Mouse (Mus musculus) cerebellum, adult 2 months (tissue): ENCODE data around the gene Gabrb2. TPM values are rescaled to one million over a fixed set of nuclear protein-coding genes. Genes with fewer than 3 reads are reported as not detected.

Source experiments
- DNase-seq, 2 experiments: peaks; one replicate each; pipeline ENCODE4 v3.0.0; 2021
- H3K27ac ChIP-seq: fragments of 200-500 bp; 2 replicates; pipeline ENCODE4 v1.5.1; 2012; ENCODE audit warnings: low read length, control low read depth, inconsistent platforms; ENCODE audit not compliant: insufficient read depth
- H3K27me3 ChIP-seq: fragments of 200-500 bp; 2 replicates; pipeline ENCODE4 v1.6.1; 2012; ENCODE audit warnings: inconsistent platforms, mild to moderate bottlenecking, low read length, moderate library complexity; ENCODE audit not compliant: control insufficient read depth, insufficient read depth
- H3K4me1 ChIP-seq: fragments of 200-500 bp; 2 replicates; pipeline ENCODE4 v1.6.1; 2011; ENCODE audit warnings: low read length; ENCODE audit not compliant: control insufficient read depth, insufficient read depth
- H3K4me3 ChIP-seq: fragments of 200-500 bp; replicated peaks from 2 replicates; pipeline ENCODE3; 2011; ENCODE audit warnings: mild to moderate bottlenecking, low read depth, low read length, control low read depth; ENCODE audit not compliant: insufficient read depth
- CTCF ChIP-seq: fragments of 200-500 bp; IDR thresholded peaks from 2 replicates; pipeline ENCODE4 v1.5.1; 2011; ENCODE audit warnings: low read depth, mild to moderate bottlenecking, control low read depth, low read length, moderate library complexity, borderline replicate concordance; ENCODE audit not compliant: insufficient read depth
- POLR2A ChIP-seq: fragments of 200-500 bp; IDR thresholded peaks from 2 replicates; pipeline ENCODE4 v1.6.1; 2011; ENCODE audit warnings: low read length, control low read depth, borderline replicate concordance; ENCODE audit not compliant: insufficient read depth
- WGBS: fragments of 180-500 bp; shearing (Covaris S2); methylation state at CpG from one replicate; pipeline ENCODE4 v1.1.7; 2018; 5-methylcytosine and 5-hydroxymethylcytosine counted together
- polyA plus RNA-seq: library from polyadenylated mRNA; depleted of rRNA; stranded (reverse); fragments of >200 nt; gene quantifications from 2 replicates; pipeline ENCODE4 v1.2.3, GENCODE M21; 2012

Gene Gabrb2
- polyA plus RNA-seq, 1 experiment: 58.7 TPM

DNA sequence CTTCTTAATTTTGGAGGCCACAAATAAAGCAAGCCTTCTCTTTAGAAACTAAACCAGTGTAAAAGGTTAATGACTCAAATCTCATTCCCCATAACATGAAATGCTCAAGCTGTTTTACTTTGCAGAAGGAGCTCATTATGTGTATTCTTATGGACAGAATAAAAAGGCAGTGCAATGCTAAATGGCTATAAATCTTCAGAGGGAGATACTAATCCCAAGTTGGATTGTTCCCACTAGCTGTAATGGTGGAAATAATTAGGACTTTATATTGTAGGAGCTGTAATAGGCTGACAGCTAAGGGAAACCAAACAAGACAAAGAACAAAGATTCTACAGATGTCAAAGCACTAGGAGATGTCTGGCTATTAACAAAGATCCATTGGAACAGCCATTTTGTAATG is 81.6 kb downstream of the Gabrb2 start:
- no peaks in the 10 kb centered on the region for H3K27me3 ChIP-seq
- no peak overlapping the region for H3K4me3 ChIP-seq
- no peak for DNase-seq
- no peak for TF ChIP-seq CTCF
- TF ChIP-seq POLR2A: no peak
- no peak overlapping the region for H3K27ac ChIP-seq
- peaks cover 16% of the 10 kb centered on the region for H3K4me1 ChIP-seq

DNA sequence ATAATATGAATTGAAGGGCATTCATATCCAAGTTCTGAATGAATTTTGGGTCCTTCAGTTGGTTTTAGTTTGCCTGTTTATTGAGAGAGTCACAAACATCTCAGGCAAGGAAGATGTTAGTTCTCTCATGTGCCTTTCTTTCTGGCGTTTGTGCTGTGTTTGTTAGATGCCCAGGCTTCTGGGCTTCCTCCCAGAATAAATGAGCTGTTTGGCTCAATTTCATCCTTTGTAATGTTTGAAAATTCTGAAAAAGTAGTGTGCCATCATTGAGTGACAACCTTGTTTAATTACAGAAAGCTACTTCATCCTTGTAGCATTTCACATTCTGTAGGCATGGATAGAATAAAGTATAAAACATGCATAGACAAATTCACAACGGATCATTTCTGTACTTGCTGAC is 85.9 kb downstream of the Gabrb2 start:
- peak overlapping the region; percentile 81; the same call in 1 of the 2 replicates for H3K27ac ChIP-seq

DNA sequence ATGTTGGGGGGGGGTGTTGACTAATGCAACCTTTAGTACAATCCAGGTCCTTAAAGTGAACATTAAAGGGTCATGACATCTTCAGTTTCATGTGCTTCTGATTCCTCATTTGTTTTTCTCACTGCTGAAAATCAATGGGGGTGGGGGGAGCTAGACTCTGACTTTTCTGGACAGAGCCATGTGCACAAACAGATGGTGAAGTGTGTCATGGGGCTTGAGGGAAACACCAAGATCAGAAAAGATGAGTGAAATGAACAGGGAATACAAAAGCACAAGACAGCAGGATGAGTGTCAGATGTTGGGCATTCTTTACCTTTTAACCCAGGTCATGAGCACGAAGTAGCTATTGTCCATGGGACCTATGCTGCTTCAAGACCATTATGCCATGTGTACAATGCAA is 86.4 kb downstream of the Gabrb2 start:
- H3K27ac ChIP-seq: peak overlapping the region; percentile 81; the same call in 1 of the 2 replicates
- peaks cover 26% of the 10 kb centered on the region for H3K4me1 ChIP-seq
- DNase-seq: peak; percentile 67 to 85
- H3K27me3 ChIP-seq: no peaks in the 10 kb centered on the region
- 2% methylated on average over 1 of the region's 1 CpGs for WGBS
- no peak overlapping the region for H3K4me3 ChIP-seq
- TF ChIP-seq CTCF: no peak
- TF ChIP-seq POLR2A: no peak

More for the DNA sequence above, 85.9 kb downstream of the Gabrb2 start:
- DNase-seq: peak in 1 of 2 experiments; percentile 70
- no peak overlapping the region for H3K4me3 ChIP-seq
- peaks cover 26% of the 10 kb centered on the region for H3K4me1 ChIP-seq
- H3K27me3 ChIP-seq: no peaks in the 10 kb centered on the region
- TF ChIP-seq POLR2A (no peak), CTCF (no peak)
- 3% methylated on average over 2 of the region's 2 CpGs for WGBS

DNA sequence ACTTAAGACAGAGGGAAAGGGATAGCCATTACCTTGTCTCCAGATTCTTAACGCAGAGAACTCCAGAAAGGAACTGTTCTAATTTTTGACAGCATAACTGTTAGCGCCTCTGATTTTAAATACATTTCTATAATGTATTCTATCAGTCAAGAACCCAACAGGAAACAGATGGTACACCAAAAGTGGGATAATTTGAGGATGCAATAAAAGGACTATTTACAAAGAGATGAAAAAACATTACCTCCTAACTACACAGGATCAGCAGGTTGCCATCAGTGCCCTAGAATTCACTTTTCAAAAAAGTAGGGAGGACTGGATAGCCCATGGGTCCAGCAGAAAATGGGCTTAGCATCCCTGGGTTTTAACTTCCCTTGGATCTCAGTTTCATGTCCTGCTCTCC is 102.4 kb downstream of the Gabrb2 start:
- Histone ChIP-seq H3K27ac (no peak overlapping the region), H3K27me3 (no peaks in the 10 kb centered on the region), H3K4me1 (peaks cover 2% of the 10 kb centered on the region; the same call in 1 of the 2 replicates), H3K4me3 (no peak overlapping the region)
- TF ChIP-seq POLR2A (no peak), CTCF (no peak)
- WGBS: 39% methylated on average over 2 of the region's 2 CpGs
- peak in 1 of 2 experiments; percentile 40 for DNase-seq

DNA sequence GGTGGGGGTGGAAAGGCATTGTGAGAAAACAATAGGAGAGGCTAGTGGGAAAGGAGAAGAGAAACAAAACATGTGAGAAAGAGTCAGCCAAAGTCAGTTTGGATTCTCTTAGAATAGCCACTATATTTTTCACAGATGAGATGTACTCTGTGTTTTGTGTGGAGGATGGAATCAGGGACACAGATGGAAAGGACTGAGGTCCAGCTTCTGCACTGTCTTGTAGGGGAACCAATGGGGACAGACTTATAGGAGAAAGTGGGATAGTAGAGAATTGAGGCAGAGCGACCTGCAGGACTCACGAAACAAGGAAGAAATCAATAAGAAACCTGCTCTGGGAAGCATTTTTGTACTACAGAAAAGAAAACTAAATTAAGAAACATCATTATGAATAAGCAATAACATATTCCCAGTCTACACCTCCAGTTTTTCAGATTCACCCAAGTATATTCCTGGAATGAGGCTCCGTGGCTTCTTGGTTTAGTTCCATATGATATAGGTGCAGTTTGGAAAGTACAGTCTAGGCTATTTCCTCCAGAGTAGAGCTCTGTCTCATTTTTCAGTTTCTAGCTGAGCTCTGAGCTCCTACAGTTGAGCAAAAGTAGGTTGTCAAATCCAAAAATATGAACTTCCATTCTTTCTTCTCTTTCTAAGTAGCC is 108.8 kb downstream of the Gabrb2 start:
- 77% methylated on average over 3 of the region's 3 CpGs for WGBS
- Histone ChIP-seq H3K27me3 (no peaks in the 10 kb centered on the region), H3K4me3 (no peak overlapping the region), H3K27ac (no peak overlapping the region), H3K4me1 (peaks cover 2% of the 10 kb centered on the region; the same call in 1 of the 2 replicates)
- no peak for TF ChIP-seq POLR2A
- TF ChIP-seq CTCF: no peak
- no peak for DNase-seq

DNA sequence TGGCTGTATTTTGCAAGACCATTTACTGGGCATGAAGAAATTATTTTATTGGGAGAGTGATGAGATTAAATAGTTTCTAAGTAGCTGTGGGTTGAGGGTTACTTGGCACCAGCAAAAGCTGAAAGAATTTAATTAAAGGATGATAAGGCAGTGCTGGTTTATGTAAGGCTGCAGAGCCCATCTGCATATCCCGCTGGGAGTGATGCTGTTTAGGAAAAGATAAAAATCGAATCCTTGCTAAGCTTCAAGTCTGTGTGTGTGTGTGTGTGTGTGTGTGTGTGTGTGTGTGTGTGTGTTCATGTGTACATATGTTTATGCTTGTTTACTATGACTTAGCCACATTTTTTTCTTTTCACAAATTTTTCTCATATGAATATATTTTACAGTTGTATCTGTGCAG is 113.0 kb downstream of the Gabrb2 start:
- no peak for TF ChIP-seq POLR2A
- TF ChIP-seq CTCF: no peak
- Histone ChIP-seq H3K4me1 (peaks cover 7% of the 10 kb centered on the region; the same call in 1 of the 2 replicates), H3K4me3 (no peak overlapping the region), H3K27ac (no peak overlapping the region), H3K27me3 (no peaks in the 10 kb centered on the region)
- WGBS: 20% methylated on average over 2 of the region's 2 CpGs
- peak in 1 of 2 experiments; percentile 51 for DNase-seq

DNA sequence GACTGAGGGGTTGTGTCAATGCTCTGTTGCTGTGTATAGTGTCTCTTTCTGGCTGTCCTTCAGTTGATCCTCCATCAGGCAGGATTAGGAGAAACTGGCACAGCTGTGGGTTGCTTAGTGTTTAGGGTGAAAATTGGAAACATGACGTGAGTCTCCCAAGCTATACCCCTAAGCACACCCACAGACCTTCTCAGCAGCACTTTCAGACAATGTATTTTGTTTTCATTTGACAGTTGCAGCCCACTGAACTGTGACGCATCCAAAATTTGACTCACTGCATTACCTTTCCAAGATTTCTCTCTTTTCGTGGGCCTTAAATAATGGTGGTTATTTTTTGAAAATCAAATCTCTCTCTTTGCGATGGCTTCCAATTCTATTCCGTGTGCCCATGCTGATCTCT is 115.7 kb downstream of the Gabrb2 start:
- TF ChIP-seq POLR2A (no peak), CTCF (no peak)
- 46% methylated on average over 5 of the region's 5 CpGs for WGBS
- DNase-seq: no peak
- Histone ChIP-seq H3K27ac (0 out of 2 replicates have a peak overlapping the region, but pooled peaks have one; percentile 20), H3K27me3 (no peaks in the 10 kb centered on the region), H3K4me1 (peaks cover 7% of the 10 kb centered on the region; the same call in 1 of the 2 replicates), H3K4me3 (no peak overlapping the region)

DNA sequence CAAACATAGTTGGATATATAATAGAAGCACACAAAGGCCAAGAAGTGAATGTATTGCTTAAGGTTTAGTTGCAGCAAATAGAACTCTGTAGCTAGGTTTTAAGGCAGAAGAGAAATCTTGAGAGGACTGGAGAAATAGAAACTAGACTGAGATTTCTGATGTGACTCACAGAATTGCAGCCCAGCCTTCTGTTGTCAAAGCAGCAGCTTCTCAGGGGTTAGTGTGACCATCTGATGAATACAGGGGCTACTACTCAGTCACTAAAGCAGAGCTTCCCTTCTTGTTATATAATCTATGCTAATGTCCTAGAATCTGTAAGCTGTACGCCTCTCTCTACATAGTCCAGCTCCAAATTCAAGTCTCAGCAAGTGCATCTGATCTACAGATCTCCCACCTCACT is 116.3 kb downstream of the Gabrb2 start:
- Histone ChIP-seq H3K27me3 (no peaks in the 10 kb centered on the region), H3K27ac (0 out of 2 replicates have a peak overlapping the region, but pooled peaks have one; percentile 24), H3K4me3 (no peak overlapping the region), H3K4me1 (peaks cover 7% of the 10 kb centered on the region; the same call in 1 of the 2 replicates)
- 50% methylated on average over 1 of the region's 1 CpGs for WGBS
- TF ChIP-seq CTCF (no peak), POLR2A (no peak)
- DNase-seq: no peak
